Mouse (Mus musculus): Measurements from ENCODE around the gene 1810055G02Rik. TPM values are rescaled to one million over a fixed set of nuclear protein-coding genes. Genes with fewer than 3 reads are reported as not detected.

Gene 1810055G02Rik
- polyA plus RNA-seq, 1 experiment, result 32.8 TPM

GRCm38 (mm10) chr19:3694476-3694875 is 13.6 kb upstream of the 1810055G02Rik start:
- DNase-seq (ENCODE audit: extremely low spot score in 1 of 2, low spot score in 1 of 2), result no peak

- no peak for DNase-seq (ENCODE audit: extremely low spot score in 1 of 2, low spot score in 1 of 2)
Measured at GRCm38 (mm10) chr19:3695006-3695405, 13.1 kb upstream of the 1810055G02Rik start.

- DNase-seq (ENCODE audit: extremely low spot score in 1 of 2, low spot score in 1 of 2), result no peak
Measured at GRCm38 (mm10) chr19:3695471-3695870, 12.6 kb upstream of the 1810055G02Rik start.

GRCm38 (mm10) chr19:3695976-3696375 is 12.1 kb upstream of the 1810055G02Rik start:
- no peak for DNase-seq (ENCODE audit: extremely low spot score in 1 of 2, low spot score in 1 of 2)

GRCm38 (mm10) chr19:3698035-3698434 is 10.1 kb upstream of the 1810055G02Rik start:
- no peak for DNase-seq (ENCODE audit: extremely low spot score in 1 of 2, low spot score in 1 of 2)

GRCm38 (mm10) chr19:3699508-3700438 is 8.3 kb upstream of the 1810055G02Rik start:
- DNase-seq (ENCODE audit: extremely low spot score in 1 of 2, low spot score in 1 of 2), result peak; percentile 59 to 80

- DNase-seq (ENCODE audit: extremely low spot score in 1 of 2, low spot score in 1 of 2), result no peak
Measured at GRCm38 (mm10) chr19:3702460-3702859, 5.6 kb upstream of the 1810055G02Rik start.

- no peak for DNase-seq (ENCODE audit: extremely low spot score in 1 of 2, low spot score in 1 of 2)
Measured at GRCm38 (mm10) chr19:3706258-3706657, 1.8 kb upstream of the 1810055G02Rik start.

GRCm38 (mm10) chr19:3707553-3707952 is 540 bp upstream of the 1810055G02Rik start:
- DNase-seq (ENCODE audit: extremely low spot score in 1 of 2, low spot score in 1 of 2), result peak in 1 of 2 experiments; percentile 41

- DNase-seq (ENCODE audit: extremely low spot score in 1 of 2, low spot score in 1 of 2), result no peak
Measured at GRCm38 (mm10) chr19:3709013-3709787, 1.1 kb downstream of the 1810055G02Rik start.

- DNase-seq (ENCODE audit: extremely low spot score in 1 of 2, low spot score in 1 of 2), result no peak
Measured at GRCm38 (mm10) chr19:3710436-3710835, 2.3 kb downstream of the 1810055G02Rik start.

- no peak for DNase-seq (ENCODE audit: extremely low spot score in 1 of 2, low spot score in 1 of 2)
Measured at GRCm38 (mm10) chr19:3714381-3714780, 6.3 kb downstream of the 1810055G02Rik start.

GRCm38 (mm10) chr19:3718481-3719361 is 10.6 kb downstream of the 1810055G02Rik start:
- peak; percentile 50 to 83 for DNase-seq (ENCODE audit: extremely low spot score in 1 of 2, low spot score in 1 of 2)

GRCm38 (mm10) chr19:3719362-3719891 is 11.3 kb downstream of the 1810055G02Rik start:
- DNase-seq (ENCODE audit: extremely low spot score in 1 of 2, low spot score in 1 of 2), result peak; percentile 46 to 56

GRCm38 (mm10) chr19:3723170-3723569 is 15.1 kb downstream of the 1810055G02Rik start:
- DNase-seq (ENCODE audit: extremely low spot score in 1 of 2, low spot score in 1 of 2), result no peak

GRCm38 (mm10) chr19:3723904-3724303 is 15.8 kb downstream of the 1810055G02Rik start:
- no peak for DNase-seq (ENCODE audit: extremely low spot score in 1 of 2, low spot score in 1 of 2)

- peak; percentile 57 to 78 for DNase-seq (ENCODE audit: extremely low spot score in 1 of 2, low spot score in 1 of 2)
Measured at GRCm38 (mm10) chr19:3724779-3725178, 16.7 kb downstream of the 1810055G02Rik start.

- no peak for DNase-seq (ENCODE audit: extremely low spot score in 1 of 2, low spot score in 1 of 2)
Measured at GRCm38 (mm10) chr19:3728901-3729300, 20.8 kb downstream of the 1810055G02Rik start.

- DNase-seq (ENCODE audit: extremely low spot score in 1 of 2, low spot score in 1 of 2), result no peak
Measured at GRCm38 (mm10) chr19:3730781-3731646, 22.9 kb downstream of the 1810055G02Rik start.
